Mouse (Mus musculus) bone marrow, adult 2 months (tissue): ENCODE measurements around the gene Arl14ep.

Source experiments
- CTCF ChIP-seq: fragments of 200-500 bp; IDR thresholded peaks from 2 replicates; pipeline ENCODE4 v1.5.1; 2011; ENCODE audit warnings: low read length, control low read depth; ENCODE audit not compliant: control insufficient read depth, insufficient read depth
- POLR2A ChIP-seq: fragments of 200-500 bp; IDR thresholded peaks from 2 replicates; pipeline ENCODE4 v1.6.1; 2011; ENCODE audit warnings: low read depth, mild to moderate bottlenecking, control low read depth, low read length, borderline replicate concordance; ENCODE audit not compliant: control insufficient read depth

- TF ChIP-seq CTCF (no peak), POLR2A (no peak)
These were observed 5.9 kb downstream of the Arl14ep start for GRCm38 (mm10) chr2:106968320-106968719.
